Mouse (Mus musculus): ENCODE measurements around the gene Lix1.
"Not testable (repeated sequence)": the region's sequence is repeated elsewhere in the genome, so short reads cannot be mapped to it uniquely, and the experiment has no call there.

Gene Lix1

GRCm38 (mm10) chr17:17414206-17414605 lies 11.7 kb downstream of the Lix1 start:
- DNase-seq, result no peak

DNA sequence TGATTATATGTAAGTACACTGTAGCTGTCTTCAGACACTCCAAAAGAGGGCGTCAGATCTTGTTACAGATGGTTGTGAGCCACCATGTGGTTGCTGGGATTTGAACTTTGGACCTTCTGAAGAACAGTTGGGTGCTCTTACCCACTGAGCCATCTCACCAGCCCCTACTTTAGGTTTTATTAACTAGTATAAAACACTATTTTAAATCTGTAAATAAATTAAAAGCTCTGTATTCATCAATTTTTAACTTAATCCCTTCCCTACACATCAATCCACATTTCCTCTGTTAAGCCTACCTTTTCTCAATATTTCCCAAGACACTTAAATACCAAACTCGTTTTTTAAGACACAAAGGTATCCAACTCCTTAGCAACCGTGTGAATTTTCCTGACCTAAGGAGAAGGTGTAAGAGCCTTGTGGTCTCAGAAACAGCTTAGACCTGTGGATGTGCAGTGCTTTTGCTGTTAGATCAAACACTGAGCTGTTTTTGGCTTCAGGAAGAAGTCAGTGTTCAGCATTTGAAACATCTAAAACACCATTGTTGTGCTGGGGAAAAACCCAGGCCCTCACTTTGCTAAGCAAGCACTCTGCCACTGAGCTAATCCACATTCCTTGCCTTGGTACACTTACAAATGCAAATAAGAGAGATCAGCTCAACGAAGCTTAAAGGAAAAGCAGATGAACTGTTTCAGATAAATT lies 22.3 kb downstream of the Lix1 start:
- DNase-seq, result no peak

DNA sequence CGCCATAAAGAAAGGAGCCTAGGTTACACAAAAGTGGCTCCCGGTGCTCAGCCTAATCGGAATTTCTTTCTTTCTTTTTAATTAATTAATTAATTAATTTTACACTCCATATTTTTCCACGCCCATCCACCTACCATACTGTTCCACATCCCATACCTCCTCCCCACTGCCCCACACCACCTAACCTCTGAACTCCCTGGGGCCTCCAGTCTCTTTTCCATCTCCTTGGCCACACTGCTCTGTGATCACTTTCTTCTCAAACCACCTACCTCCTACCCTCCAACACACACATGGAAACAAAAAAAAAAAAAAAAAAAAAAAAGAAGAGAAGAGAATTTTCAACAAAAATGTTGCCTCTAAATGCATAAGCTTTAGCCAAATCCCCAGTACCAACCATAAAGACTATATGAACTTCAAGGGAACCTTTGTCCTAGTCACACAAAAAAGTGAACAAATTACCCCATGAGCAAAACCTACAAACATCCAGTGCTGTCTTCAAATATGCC lies 22.9 kb downstream of the Lix1 start:
- no peak for DNase-seq

GRCm38 (mm10) chr17:17425906-17426305 lies 23.4 kb downstream of the Lix1 start:
- DNase-seq, result no peak

- DNase-seq, result no peak
Measured at GRCm38 (mm10) chr17:17428888-17429287, 26.4 kb downstream of the Lix1 start.

DNA sequence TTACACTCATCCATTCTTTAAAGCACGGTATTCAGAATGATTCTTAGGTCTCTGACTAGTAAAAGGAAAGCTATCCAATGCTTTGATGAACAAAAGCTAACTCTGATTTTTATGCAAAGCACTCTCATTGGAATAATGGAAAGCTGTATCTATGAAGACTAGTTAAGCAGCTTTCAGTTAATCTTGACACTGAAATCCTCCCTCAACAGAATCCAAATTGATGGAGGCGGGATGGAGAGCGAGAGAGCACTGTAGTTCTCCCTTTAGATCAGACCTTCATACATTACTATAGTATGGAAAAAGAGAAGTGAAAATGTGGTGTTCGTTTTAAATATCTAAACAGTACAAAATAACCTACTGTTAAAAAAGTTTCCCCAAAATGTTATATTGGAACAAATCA lies 31.2 kb downstream of the Lix1 start:
- DNase-seq, result no peak

DNA sequence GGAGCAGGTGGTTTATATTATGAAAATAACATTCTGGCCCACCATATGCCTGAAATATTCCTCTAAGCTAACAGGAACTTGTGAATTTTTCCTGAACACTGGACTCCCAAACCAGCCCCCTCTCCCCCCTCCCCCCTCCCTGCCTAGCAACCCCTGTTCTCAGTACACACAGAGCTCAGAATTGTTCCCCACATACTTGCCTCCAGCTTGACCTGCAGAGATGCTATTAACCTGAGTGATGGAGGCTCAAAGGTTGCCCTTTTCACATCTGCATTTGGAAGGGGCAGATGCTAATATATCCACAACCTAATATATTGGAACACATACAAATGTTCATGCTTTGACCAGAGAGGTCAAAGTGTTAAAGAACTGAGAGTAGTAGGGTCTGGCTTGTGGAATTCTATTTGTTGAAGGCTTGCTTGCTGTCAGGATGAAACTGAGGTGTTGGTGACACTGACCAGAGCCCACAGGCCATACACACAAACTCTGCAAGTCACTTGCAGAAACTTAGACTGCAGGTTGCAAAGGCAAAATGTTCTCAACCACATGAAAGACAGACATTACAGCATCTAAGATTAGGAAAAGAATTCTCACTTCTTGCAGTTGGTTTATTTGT lies 36.2 kb downstream of the Lix1 start:
- DNase-seq, result no peak

DNA sequence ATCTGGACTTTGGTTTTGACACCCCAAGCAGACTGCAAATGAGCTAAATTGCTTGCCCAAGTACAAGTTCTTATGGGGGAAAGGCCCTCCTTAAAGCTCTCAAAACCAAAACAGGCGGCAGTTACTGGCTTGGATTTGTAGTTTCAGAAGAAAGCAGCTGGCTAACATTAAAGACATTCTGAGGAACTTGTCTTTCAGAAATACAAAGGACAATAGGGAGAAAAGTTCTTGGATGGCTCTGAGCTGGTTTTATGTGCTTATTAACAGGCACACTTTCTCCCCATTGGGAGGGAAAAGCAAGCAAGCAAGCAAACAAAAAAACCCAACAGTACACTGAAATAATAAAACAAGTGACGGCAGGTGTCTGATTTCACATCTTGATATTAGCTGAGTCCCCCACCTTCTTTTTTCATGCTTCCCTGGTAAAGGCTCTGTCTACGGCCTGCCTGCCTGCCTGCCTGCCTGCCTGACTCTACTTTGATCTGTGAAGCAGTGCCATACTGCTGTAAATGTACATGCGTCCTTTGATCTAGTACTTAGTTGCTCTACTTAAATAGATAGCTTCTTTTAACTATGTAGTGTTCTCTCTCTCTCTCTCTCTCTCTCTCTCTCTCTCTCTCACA lies 39.5 kb downstream of the Lix1 start:
- no peak for DNase-seq

DNA sequence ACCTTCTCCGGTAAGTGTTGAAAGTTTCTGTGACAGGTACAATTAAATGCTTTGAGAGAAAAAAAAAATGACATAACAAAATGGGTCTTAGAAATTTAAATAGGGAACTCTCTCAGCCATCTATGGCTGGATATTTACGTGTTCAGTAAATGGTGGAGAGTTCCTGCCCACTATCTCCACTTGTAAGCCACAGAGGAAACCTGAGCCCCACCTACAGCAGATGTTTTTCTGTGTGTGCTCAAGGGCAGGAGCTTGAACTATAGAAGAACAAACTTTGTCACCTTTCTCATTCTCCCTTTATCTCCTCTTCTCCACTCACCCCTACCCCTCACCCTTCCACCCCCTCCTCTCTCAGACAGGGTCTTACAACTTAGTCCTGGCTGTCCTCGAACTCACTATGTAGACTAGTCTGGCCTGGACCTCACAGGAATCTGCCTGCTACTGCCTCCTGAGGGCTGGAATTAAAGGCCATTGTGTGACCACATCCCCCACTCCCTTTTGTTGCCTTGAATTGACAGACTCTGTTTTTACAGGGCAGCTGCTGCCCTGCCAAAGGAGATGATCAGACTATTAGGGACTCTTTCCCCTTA lies 41.9 kb downstream of the Lix1 start:
- no peak for DNase-seq

- DNase-seq, result no peak
Measured at GRCm38 (mm10) chr17:17446683-17447082, 44.2 kb downstream of the Lix1 start.

DNA sequence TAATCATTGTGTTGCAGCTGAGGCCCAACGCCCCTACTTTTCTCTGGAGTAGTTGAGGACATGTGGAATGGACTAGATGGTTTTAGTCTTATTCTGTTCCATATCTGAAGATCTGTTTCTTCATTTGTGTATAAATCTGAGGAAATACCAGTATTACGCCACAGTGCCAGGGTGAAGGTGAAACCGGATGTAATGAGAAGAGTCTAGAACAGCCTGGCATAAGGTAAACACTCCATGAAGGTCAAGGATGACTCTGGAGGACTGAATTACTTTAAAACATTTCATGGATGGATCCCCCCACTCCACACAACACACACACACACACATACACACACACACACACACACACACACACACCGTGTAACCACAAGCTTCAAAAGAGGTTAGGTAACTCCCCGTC lies 45.3 kb downstream of the Lix1 start:
- DNase-seq, result no peak

DNA sequence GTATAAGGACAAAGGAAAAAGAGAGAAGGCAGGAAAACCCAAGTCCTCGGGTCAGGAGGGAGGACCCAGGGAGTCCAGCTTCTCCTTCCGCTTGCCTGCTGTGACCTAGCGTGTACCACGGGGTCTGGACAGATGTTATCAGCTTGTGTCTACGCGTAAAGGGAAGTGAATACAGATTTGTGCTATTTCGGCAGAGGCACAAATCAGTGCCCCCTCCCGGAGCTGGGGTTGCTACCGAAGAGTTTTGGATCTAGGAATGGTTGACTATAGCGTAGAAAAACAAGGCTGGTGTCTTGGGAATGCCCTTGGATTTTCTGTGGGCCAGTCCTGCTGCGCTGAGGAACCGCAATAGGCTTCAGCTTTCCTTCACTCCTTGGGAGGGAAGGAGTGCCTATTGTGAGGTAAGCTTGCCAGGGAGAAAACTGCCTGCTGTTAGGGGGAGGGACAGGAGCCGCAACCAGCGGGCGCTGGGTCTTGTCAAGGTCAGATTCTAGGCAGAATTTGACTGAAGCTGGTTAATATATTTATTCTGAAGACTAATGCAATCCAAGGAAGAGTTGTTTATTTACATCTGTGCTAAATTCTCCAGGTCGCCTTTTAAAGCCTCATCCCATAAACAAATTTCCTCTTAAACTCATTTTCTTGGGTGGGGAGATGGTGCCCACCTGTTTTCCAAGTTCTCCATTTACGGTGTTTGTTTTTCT lies 46.4 kb downstream of the Lix1 start:
- peak; percentile 21 for DNase-seq

DNA sequence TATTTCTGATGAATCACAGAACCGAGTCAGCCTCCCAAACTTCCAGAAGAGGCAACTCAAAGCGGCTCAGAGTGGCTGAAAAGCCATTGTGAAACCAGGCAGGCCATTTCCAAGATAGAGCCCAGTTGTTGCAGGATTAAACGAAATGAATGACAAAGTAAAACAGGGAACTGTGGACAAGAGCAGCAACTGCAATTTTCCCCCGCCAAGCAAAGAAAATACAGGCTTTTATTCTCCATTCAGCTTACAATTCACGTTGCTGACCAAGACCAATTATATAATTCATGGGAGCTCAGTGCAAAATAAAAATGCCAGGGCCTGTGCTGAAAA lies 46.9 kb downstream of the Lix1 start:
- no peak for DNase-seq

DNA sequence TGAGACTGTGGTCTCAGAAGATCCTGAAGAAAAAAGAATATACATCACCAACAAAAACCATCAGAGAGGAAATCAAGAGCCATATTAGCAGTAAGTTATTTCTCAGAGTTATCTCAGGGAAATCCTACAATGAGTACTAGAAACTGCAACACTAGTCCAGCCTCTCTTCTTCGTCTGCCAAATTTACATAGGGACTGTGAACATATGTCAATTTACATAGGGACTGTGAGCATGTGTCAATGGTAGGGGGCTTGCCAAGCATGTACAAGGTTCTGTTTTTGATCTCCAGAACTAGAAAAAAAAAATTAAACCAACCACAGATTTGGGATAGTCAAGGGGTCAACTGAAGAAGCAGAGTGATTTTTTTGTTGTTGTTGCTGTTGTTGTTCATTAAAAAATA lies 48.6 kb downstream of the Lix1 start:
- no peak for DNase-seq

- no peak for DNase-seq
Measured at GRCm38 (mm10) chr17:17452617-17453016, 50.1 kb downstream of the Lix1 start.

DNA sequence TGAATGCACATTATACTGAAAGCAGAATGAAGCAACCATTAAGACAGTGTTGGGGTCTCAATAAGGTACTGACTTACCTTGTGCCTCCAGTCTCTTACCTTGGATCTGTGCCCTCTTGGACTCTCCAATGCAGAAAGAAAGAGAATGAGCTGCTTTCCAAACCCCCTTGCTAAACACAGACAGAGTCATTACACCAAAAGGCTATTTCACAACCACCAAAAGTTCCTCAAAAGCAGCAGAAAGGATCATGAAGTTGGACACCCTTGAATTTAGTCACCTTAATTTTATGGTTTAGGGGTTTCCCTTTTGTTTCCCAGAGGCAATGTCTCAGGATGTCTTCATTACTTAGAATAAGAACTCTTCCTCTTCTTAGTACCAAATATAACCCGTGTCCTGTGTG lies 52.1 kb downstream of the Lix1 start:
- DNase-seq, result no peak

- DNase-seq, result no peak
Measured at GRCm38 (mm10) chr17:17485789-17486188, 83.3 kb downstream of the Lix1 start.

DNA sequence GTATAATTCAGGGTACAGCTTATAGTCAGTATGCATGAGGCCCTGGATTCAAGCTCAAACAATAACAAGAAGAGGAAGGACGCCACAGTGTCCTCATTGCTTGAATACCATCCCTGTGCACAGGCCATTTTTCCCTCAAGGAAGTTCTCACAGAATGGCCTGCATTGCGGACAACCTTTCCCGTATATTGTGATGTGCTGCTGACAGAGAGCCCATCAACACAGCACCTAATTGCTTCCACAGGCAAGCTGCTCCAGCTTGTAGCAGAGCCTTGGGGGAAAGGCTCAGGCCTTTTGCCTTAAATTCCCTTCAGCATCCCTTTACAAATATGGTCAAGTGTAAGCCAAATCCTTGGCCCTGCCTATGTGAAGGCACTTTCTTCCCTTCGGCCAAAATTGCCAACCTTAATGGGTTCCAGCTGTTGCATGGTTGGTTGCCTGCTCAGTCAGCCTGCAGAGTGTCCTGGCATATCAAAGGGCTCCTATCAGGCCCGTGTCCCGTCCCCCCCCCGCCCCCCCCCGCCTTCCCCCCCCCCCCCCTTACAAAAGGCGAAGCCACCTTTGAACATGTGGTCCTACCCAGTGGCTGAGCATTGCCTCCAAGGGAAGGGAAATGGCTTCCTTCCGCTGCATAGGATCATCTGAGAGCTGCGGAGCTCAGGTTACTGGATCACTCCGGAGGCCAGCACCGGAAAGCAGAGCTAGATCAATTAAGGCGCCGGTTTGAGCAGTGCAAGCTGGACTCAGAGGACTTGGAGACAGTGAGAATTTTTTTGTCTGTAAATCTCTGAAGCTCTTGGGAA lies 88.5 kb downstream of the Lix1 start:
- DNase-seq, result peak; percentile 9

- DNase-seq, result no peak
Measured at GRCm38 (mm10) chr17:17491622-17492001, 89.1 kb downstream of the Lix1 start.

DNA sequence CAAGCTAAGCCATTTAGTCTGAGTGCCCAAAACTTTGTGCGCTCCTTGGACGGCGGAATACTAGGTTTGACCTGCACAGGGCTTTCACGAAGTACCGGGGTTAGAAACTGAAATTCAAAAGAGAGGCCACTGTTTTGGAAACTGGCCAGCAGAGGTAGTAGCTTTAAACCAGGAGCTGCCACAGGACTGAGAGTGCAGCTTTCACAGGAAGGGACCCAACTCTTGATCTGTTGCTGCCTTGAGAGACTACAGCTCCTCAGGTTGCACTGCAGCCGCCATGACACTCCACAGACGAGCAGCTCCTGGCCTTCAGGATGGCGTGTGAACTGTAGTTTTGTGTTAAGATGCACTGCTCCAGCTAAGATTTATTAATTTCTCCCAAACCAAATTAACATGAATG lies 89.6 kb downstream of the Lix1 start:
- DNase-seq, result no peak

DNA sequence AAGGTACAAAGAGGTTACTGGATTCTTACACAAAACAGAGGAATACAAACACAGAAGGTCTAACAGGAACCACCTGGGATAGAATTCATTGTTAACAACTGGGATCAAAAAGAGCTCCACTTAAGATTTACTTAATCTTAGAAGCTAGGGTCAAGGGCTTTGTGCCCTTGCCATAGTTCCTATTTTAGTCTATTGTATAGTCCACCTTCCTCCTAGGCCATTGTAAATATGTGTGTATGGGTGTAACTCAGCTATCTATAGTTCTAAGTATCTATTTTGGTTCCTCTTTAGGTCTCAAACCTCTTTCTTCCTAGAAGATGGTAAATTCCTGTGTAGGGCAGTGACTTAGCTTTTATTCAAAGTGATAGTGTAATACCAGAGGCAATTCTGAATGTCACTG lies 93.8 kb downstream of the Lix1 start:
- DNase-seq, result not testable (repeated sequence)

- DNase-seq, result no peak
Measured at GRCm38 (mm10) chr17:17496730-17497129, 94.3 kb downstream of the Lix1 start.

DNA sequence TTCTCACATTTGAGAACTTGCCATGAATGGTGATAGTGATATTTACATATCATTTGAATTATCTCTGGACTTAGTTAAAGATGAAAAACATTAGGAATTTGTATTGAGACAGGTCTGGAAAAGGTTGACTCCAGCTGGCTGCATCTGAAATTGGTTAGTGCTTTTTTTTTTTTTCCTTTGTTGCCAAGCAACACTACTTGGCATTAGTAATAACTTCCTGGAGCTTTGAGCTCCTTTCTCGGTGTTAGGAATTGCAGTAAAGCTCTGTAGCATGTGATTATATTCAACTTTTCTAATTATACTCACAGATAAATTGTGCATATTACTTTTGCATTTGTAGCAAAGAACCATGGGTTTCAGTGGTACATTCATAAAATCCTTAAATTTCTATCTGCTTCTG lies 96.4 kb downstream of the Lix1 start:
- DNase-seq, result no peak
